Mouse (Mus musculus) mouse embryonic stem cell (cell line): ENCODE data around the gene Tnfrsf11a.

Experiments used
- in situ Hi-C, 2 experiments: fragments of 300-500 bp; cut with MboI; formaldehyde crosslinking; loops; 1 replicate in 1 of 2; 3 replicates in 1 of 2; pipeline ENCODE4 v1.14.3; 2019 to 2020; ENCODE audit warnings: low sequenced_read_pairs in 2 of 2, low pct_unique_long_range_greater_than_20kb in 1 of 2, mixed read lengths in 1 of 2; ENCODE audit not compliant: unreplicated experiment in 1 of 2

The Tnfrsf11a gene

GRCm38 (mm10) chr1:105815736-105816135, 35.2 kb downstream of the Tnfrsf11a start:
- in situ Hi-C loops: no loop called here

- in situ Hi-C loops: no loop called here
Measured at GRCm38 (mm10) chr1:105819031-105819430, 38.5 kb downstream of the Tnfrsf11a start.

- in situ Hi-C loops: no loop called here
Measured at GRCm38 (mm10) chr1:105819740-105820139, 39.2 kb downstream of the Tnfrsf11a start.

GRCm38 (mm10) chr1:105824356-105824755, 43.8 kb downstream of the Tnfrsf11a start:
- in situ Hi-C loops: no loop called here

GRCm38 (mm10) chr1:105824980-105825379, 44.5 kb downstream of the Tnfrsf11a start:
- in situ Hi-C loops: no loop called here

- in situ Hi-C loops: no loop called here
Measured at GRCm38 (mm10) chr1:105827374-105827773, 46.9 kb downstream of the Tnfrsf11a start.

GRCm38 (mm10) chr1:105827786-105828345, 47.3 kb downstream of the Tnfrsf11a start:
- in situ Hi-C loops: no loop called here

GRCm38 (mm10) chr1:105829171-105829570, 48.7 kb downstream of the Tnfrsf11a start:
- in situ Hi-C loops: no loop called here

- in situ Hi-C loops: no loop called here
Measured at GRCm38 (mm10) chr1:105832784-105833183, 52.3 kb downstream of the Tnfrsf11a start.

GRCm38 (mm10) chr1:105842950-105843349, 62.4 kb downstream of the Tnfrsf11a start:
- in situ Hi-C loops: no loop called here

GRCm38 (mm10) chr1:105843386-105843785, 62.9 kb downstream of the Tnfrsf11a start:
- in situ Hi-C loops: no loop called here

- in situ Hi-C loops: no loop called here
Measured at GRCm38 (mm10) chr1:105843856-105844255, 63.3 kb downstream of the Tnfrsf11a start.

GRCm38 (mm10) chr1:105844341-105845006, 64.0 kb downstream of the Tnfrsf11a start:
- in situ Hi-C loops: no loop called here

GRCm38 (mm10) chr1:105846431-105846830, 65.9 kb downstream of the Tnfrsf11a start:
- in situ Hi-C loops: no loop called here

- in situ Hi-C loops: no loop called here
Measured at GRCm38 (mm10) chr1:105848806-105849205, 68.3 kb downstream of the Tnfrsf11a start.

GRCm38 (mm10) chr1:105851341-105851740, 70.8 kb downstream of the Tnfrsf11a start:
- in situ Hi-C loops: no loop called here

GRCm38 (mm10) chr1:105859740-105860139, 79.2 kb downstream of the Tnfrsf11a start:
- in situ Hi-C loops: no loop called here

GRCm38 (mm10) chr1:105876589-105876988, 96.1 kb downstream of the Tnfrsf11a start:
- in situ Hi-C loops: no loop called here

GRCm38 (mm10) chr1:105877808-105878207, 97.3 kb downstream of the Tnfrsf11a start:
- in situ Hi-C loops: no loop called here

- in situ Hi-C loops: no loop called here
Measured at GRCm38 (mm10) chr1:105878416-105878815, 97.9 kb downstream of the Tnfrsf11a start.
